Mouse (Mus musculus): ENCODE measurements at regions not wholly inside any gene's neighbourhood (a gene's known extent, or its start where the extent isn't known, plus 50 kb on each side); places are given as distances from the start of the nearest gene placed in this dataset.

GRCm38 (mm10) chr15:67423922-67424321 is 923.2 kb upstream of the Lrrc6 start:
- ATAC-seq (ENCODE audit: low read depth) = peak; percentile 92

GRCm38 (mm10) chr15:67422277-67422953 is 921.7 kb upstream of the Lrrc6 start:
- Histone ChIP-seq H3K4me2 (ENCODE audit: low read depth, low read length) (no peak overlapping the region), H3K9ac (ENCODE audit: low read depth, low read length) (no peak overlapping the region), H3K4me1 (ENCODE audit: control insufficient read depth, low read depth, low read length) (no peaks in the 10 kb centered on the region), H3K27ac (ENCODE audit: low read length) (no peak overlapping the region), H3K36me3 (ENCODE audit: control insufficient read depth, insufficient read depth) (no peaks in the 10 kb centered on the region), H3K27me3 (ENCODE audit: control insufficient read depth, insufficient read depth, low read depth, low read length) (no peaks in the 10 kb centered on the region), H3K9me3 (replicated peaks; ENCODE audit: control insufficient read depth, low read length) (no peaks in the 10 kb centered on the region), H3K4me3 (ENCODE audit: low read depth, low read length) (no peak overlapping the region)
- WGBS (ENCODE audit: insufficient replicate concordance) = 61% methylated on average over 8 of the region's 8 CpGs
- no peak for ATAC-seq (ENCODE audit: low read depth)

More at GRCm38 (mm10) chr15:67423922-67424321, 923.2 kb upstream of the Lrrc6 start:
- Histone ChIP-seq H3K4me3 (ENCODE audit: low read depth, low read length) (no peak overlapping the region), H3K4me1 (ENCODE audit: control insufficient read depth, low read depth, low read length) (no peaks in the 10 kb centered on the region), H3K4me2 (ENCODE audit: low read depth, low read length) (no peak overlapping the region), H3K27me3 (ENCODE audit: control insufficient read depth, insufficient read depth, low read depth, low read length) (no peaks in the 10 kb centered on the region), H3K27ac (ENCODE audit: low read length) (no peak overlapping the region), H3K36me3 (ENCODE audit: control insufficient read depth, insufficient read depth) (no peaks in the 10 kb centered on the region), H3K9me3 (replicated peaks; ENCODE audit: control insufficient read depth, low read length) (no peaks in the 10 kb centered on the region), H3K9ac (ENCODE audit: low read depth, low read length) (no peak overlapping the region)
- 19% methylated on average over 3 of the region's 3 CpGs for WGBS (ENCODE audit: insufficient replicate concordance)

GRCm38 (mm10) chr15:67420776-67421175 is 920.1 kb upstream of the Lrrc6 start:
- H3K27ac ChIP-seq (ENCODE audit: low read length) = no peak overlapping the region
- no peaks in the 10 kb centered on the region for H3K36me3 ChIP-seq (ENCODE audit: control insufficient read depth, insufficient read depth)
- H3K4me1 ChIP-seq (ENCODE audit: control insufficient read depth, low read depth, low read length) = no peaks in the 10 kb centered on the region
- H3K27me3 ChIP-seq (ENCODE audit: control insufficient read depth, insufficient read depth, low read depth, low read length) = no peaks in the 10 kb centered on the region
- H3K9ac ChIP-seq (ENCODE audit: low read depth, low read length) = no peak overlapping the region
- no peak overlapping the region for H3K4me3 ChIP-seq (ENCODE audit: low read depth, low read length)
- ATAC-seq (ENCODE audit: low read depth) = no peak
- 63% methylated on average over 6 of the region's 6 CpGs for WGBS (ENCODE audit: insufficient replicate concordance)
- no peak overlapping the region for H3K4me2 ChIP-seq (ENCODE audit: low read depth, low read length)
- H3K9me3 ChIP-seq (replicated peaks; ENCODE audit: control insufficient read depth, low read length) = no peaks in the 10 kb centered on the region

GRCm38 (mm10) chr15:67419733-67420132 is 919.0 kb upstream of the Lrrc6 start:
- WGBS (ENCODE audit: insufficient replicate concordance) = 71% methylated on average over 1 of the region's 1 CpGs
- H3K27me3 ChIP-seq (ENCODE audit: control insufficient read depth, insufficient read depth, low read depth, low read length) = no peaks in the 10 kb centered on the region
- H3K9ac ChIP-seq (ENCODE audit: low read depth, low read length) = no peak overlapping the region
- H3K27ac ChIP-seq (ENCODE audit: low read length) = no peak overlapping the region
- no peaks in the 10 kb centered on the region for H3K9me3 ChIP-seq (replicated peaks; ENCODE audit: control insufficient read depth, low read length)
- H3K4me1 ChIP-seq (ENCODE audit: control insufficient read depth, low read depth, low read length) = no peaks in the 10 kb centered on the region
- no peak overlapping the region for H3K4me3 ChIP-seq (ENCODE audit: low read depth, low read length)
- no peak overlapping the region for H3K4me2 ChIP-seq (ENCODE audit: low read depth, low read length)
- no peak for ATAC-seq (ENCODE audit: low read depth)
- H3K36me3 ChIP-seq (ENCODE audit: control insufficient read depth, insufficient read depth) = no peaks in the 10 kb centered on the region

GRCm38 (mm10) chr15:67417742-67418163 is 917.0 kb upstream of the Lrrc6 start:
- Histone ChIP-seq H3K9ac (ENCODE audit: low read depth, low read length) (no peak overlapping the region), H3K4me3 (ENCODE audit: low read depth, low read length) (no peak overlapping the region), H3K36me3 (ENCODE audit: control insufficient read depth, insufficient read depth) (no peaks in the 10 kb centered on the region), H3K4me2 (ENCODE audit: low read depth, low read length) (no peak overlapping the region), H3K4me1 (ENCODE audit: control insufficient read depth, low read depth, low read length) (no peaks in the 10 kb centered on the region), H3K9me3 (replicated peaks; ENCODE audit: control insufficient read depth, low read length) (no peaks in the 10 kb centered on the region), H3K27me3 (ENCODE audit: control insufficient read depth, insufficient read depth, low read depth, low read length) (no peaks in the 10 kb centered on the region), H3K27ac (ENCODE audit: low read length) (no peak overlapping the region)
- no peak for ATAC-seq (ENCODE audit: low read depth)
- WGBS (ENCODE audit: insufficient replicate concordance) = 76% methylated on average over 2 of the region's 2 CpGs

GRCm38 (mm10) chr15:67415840-67416239 is 915.1 kb upstream of the Lrrc6 start:
- Histone ChIP-seq H3K4me3 (ENCODE audit: low read depth, low read length) (no peak overlapping the region), H3K4me2 (ENCODE audit: low read depth, low read length) (no peak overlapping the region), H3K27me3 (ENCODE audit: control insufficient read depth, insufficient read depth, low read depth, low read length) (no peaks in the 10 kb centered on the region), H3K36me3 (ENCODE audit: control insufficient read depth, insufficient read depth) (no peaks in the 10 kb centered on the region), H3K9ac (ENCODE audit: low read depth, low read length) (no peak overlapping the region), H3K27ac (ENCODE audit: low read length) (no peak overlapping the region), H3K4me1 (ENCODE audit: control insufficient read depth, low read depth, low read length) (no peaks in the 10 kb centered on the region), H3K9me3 (replicated peaks; ENCODE audit: control insufficient read depth, low read length) (no peaks in the 10 kb centered on the region)
- 57% methylated on average over 2 of the region's 2 CpGs for WGBS (ENCODE audit: insufficient replicate concordance)
- no peak for ATAC-seq (ENCODE audit: low read depth)

- H3K4me1 ChIP-seq (ENCODE audit: control insufficient read depth, low read depth, low read length) = no peaks in the 10 kb centered on the region; the same call in 1 of the 2 replicates
- no peaks in the 10 kb centered on the region for H3K27me3 ChIP-seq (ENCODE audit: control insufficient read depth, insufficient read depth, low read depth, low read length)
- no peak overlapping the region for H3K9ac ChIP-seq (ENCODE audit: low read depth, low read length)
- no peaks in the 10 kb centered on the region for H3K9me3 ChIP-seq (replicated peaks; ENCODE audit: control insufficient read depth, low read length)
- no peak overlapping the region for H3K4me3 ChIP-seq (ENCODE audit: low read depth, low read length)
- no peak overlapping the region for H3K27ac ChIP-seq (ENCODE audit: low read length)
- ATAC-seq (ENCODE audit: low read depth) = no peak
- 37% methylated on average over 3 of the region's 3 CpGs for WGBS (ENCODE audit: insufficient replicate concordance)
- no peak overlapping the region for H3K4me2 ChIP-seq (ENCODE audit: low read depth, low read length)
- no peaks in the 10 kb centered on the region for H3K36me3 ChIP-seq (ENCODE audit: control insufficient read depth, insufficient read depth)
Measured at GRCm38 (mm10) chr15:67414371-67414930, 913.7 kb upstream of the Lrrc6 start.

- no peaks in the 10 kb centered on the region for H3K27me3 ChIP-seq (ENCODE audit: control insufficient read depth, insufficient read depth, low read depth, low read length)
- H3K4me1 ChIP-seq (ENCODE audit: control insufficient read depth, low read depth, low read length) = no peaks in the 10 kb centered on the region; the same call in 1 of the 2 replicates
- 39% methylated on average over 3 of the region's 3 CpGs for WGBS (ENCODE audit: insufficient replicate concordance)
- no peak overlapping the region for H3K9ac ChIP-seq (ENCODE audit: low read depth, low read length)
- no peak for ATAC-seq (ENCODE audit: low read depth)
- no peak overlapping the region for H3K4me2 ChIP-seq (ENCODE audit: low read depth, low read length)
- no peak overlapping the region for H3K4me3 ChIP-seq (ENCODE audit: low read depth, low read length)
- no peaks in the 10 kb centered on the region for H3K36me3 ChIP-seq (ENCODE audit: control insufficient read depth, insufficient read depth)
- H3K27ac ChIP-seq (ENCODE audit: low read length) = no peak overlapping the region
- no peaks in the 10 kb centered on the region for H3K9me3 ChIP-seq (replicated peaks; ENCODE audit: control insufficient read depth, low read length)
Measured at GRCm38 (mm10) chr15:67413581-67413980, 912.9 kb upstream of the Lrrc6 start.

- 71% methylated on average over 1 of the region's 1 CpGs for WGBS (ENCODE audit: insufficient replicate concordance)
Measured at GRCm38 (mm10) chr15:67412394-67412793, 911.7 kb upstream of the Lrrc6 start.

More at GRCm38 (mm10) chr15:67412394-67412793, 911.7 kb upstream of the Lrrc6 start:
- no peak for ATAC-seq (ENCODE audit: low read depth)
- Histone ChIP-seq H3K36me3 (ENCODE audit: control insufficient read depth, insufficient read depth) (no peaks in the 10 kb centered on the region), H3K27me3 (ENCODE audit: control insufficient read depth, insufficient read depth, low read depth, low read length) (no peaks in the 10 kb centered on the region), H3K27ac (ENCODE audit: low read length) (no peak overlapping the region), H3K9ac (ENCODE audit: low read depth, low read length) (no peak overlapping the region), H3K4me3 (ENCODE audit: low read depth, low read length) (no peak overlapping the region), H3K4me1 (ENCODE audit: control insufficient read depth, low read depth, low read length) (no peaks in the 10 kb centered on the region; the same call in 1 of the 2 replicates), H3K4me2 (ENCODE audit: low read depth, low read length) (no peak overlapping the region), H3K9me3 (replicated peaks; ENCODE audit: control insufficient read depth, low read length) (no peaks in the 10 kb centered on the region)

All from liver, embryonic 16.5 days (tissue).